Mouse (Mus musculus) thymus, adult 2 months (tissue): ENCODE data around the gene Vps35l.

Experiments
- CTCF ChIP-seq: fragments of 200-500 bp; IDR thresholded peaks from 2 replicates; pipeline ENCODE4 v1.5.1; 2012; ENCODE audit warnings: mild to moderate bottlenecking, control low read depth, low read length, moderate library complexity, borderline replicate concordance; ENCODE audit not compliant: control insufficient read depth, poor library complexity, insufficient read depth; ENCODE audit errors: extremely low read depth
- POLR2A ChIP-seq: fragments of 200-500 bp; IDR thresholded peaks from 2 replicates; pipeline ENCODE4 v1.6.1; 2012; ENCODE audit warnings: mild to moderate bottlenecking, low read length, control low read depth, moderate library complexity; ENCODE audit not compliant: control insufficient read depth, poor library complexity, insufficient read depth; ENCODE audit errors: extremely low read depth

GRCm38 (mm10) chr7:118851571-118851970 is 111.5 kb downstream of the Vps35l start:
- no peak for TF ChIP-seq POLR2A
- TF ChIP-seq CTCF, result no peak
